Mouse (Mus musculus): ENCODE data around the gene Cmbl. TPM values are rescaled to one million over a fixed set of nuclear protein-coding genes. Genes with fewer than 3 reads are reported as not detected.

Gene Cmbl
- polyA plus RNA-seq, 1 experiment from 2014 or later, result 8.6 TPM

DNA sequence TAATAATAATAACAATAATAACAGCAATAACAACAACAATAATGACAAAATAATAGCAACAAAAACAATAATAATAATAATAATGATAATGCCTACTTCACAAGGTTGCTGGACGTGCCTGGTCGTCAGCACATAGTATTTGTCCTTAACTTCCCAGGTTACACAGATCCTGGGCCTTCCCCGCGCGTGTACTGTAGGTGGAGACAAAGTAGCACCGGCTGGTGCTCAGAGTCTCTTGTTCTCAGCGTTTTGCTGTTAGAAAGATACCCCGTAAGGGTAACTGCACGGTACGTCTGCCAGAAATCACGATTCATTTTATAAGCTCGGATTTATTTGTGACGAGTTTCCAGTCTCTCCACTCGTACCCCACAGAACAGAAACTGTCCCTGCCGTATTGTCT is 37.2 kb downstream of the Cmbl start:
- Histone ChIP-seq H3K9ac (replicated peaks; ENCODE audit: low read depth, low read length) (peak overlapping the region; percentile 91), H3K27ac (ENCODE audit: low read length) (peak overlapping the region; percentile 95), H3K27me3 (replicated peaks; ENCODE audit: control insufficient read depth, insufficient read depth, low read length) (no peaks in the 10 kb centered on the region), H3K36me3 (ENCODE audit: control insufficient read depth, insufficient read depth) (0 out of 2 replicates have a peak, but pooled peaks cover 3% of the 10 kb centered on the region), H3K9me3 (ENCODE audit: control insufficient read depth, low read length) (no peaks in the 10 kb centered on the region), H3K4me2 (ENCODE audit: low read length) (peak overlapping the region; percentile 77), H3K4me1 (replicated peaks; ENCODE audit: control insufficient read depth, insufficient read depth, low read length) (peaks cover 27% of the 10 kb centered on the region), H3K4me3 (replicated peaks; ENCODE audit: low read length) (peak overlapping the region; percentile 86)
- ATAC-seq, result peak; percentile 71
- 3% methylated on average over 15 of the region's 15 CpGs for WGBS

DNA sequence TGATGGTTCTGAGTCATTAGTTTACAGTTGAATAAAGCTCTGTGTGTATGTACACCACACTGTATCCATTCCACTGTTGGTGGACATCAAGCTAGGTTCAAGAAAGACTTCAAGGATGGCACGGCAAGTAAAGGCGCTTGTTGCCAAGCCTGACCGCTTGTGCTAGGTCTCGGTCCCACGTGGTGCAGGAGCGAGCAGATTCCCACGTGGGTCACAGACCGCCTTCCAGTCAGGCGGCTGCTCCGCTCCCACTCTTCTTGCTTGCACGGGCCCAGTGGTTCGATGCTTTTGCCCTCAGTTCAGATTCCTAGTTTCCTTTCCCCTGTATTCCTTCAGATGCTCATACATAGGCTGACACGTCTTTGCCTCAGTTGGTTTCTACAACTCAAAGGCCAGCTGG is 37.9 kb downstream of the Cmbl start:
- Histone ChIP-seq H3K4me3 (replicated peaks; ENCODE audit: low read length) (peak overlapping the region; percentile 86; the same call in 1 of the 2 replicates), H3K4me1 (replicated peaks; ENCODE audit: control insufficient read depth, insufficient read depth, low read length) (peaks cover 27% of the 10 kb centered on the region), H3K9me3 (ENCODE audit: control insufficient read depth, low read length) (no peaks in the 10 kb centered on the region), H3K9ac (replicated peaks; ENCODE audit: low read depth, low read length) (no peak overlapping the region), H3K36me3 (ENCODE audit: control insufficient read depth, insufficient read depth) (no peaks in the 10 kb centered on the region), H3K27ac (ENCODE audit: low read length) (no peak overlapping the region), H3K27me3 (replicated peaks; ENCODE audit: control insufficient read depth, insufficient read depth, low read length) (no peaks in the 10 kb centered on the region), H3K4me2 (ENCODE audit: low read length) (peak overlapping the region; percentile 77; the same call in 1 of the 2 replicates)
- no peak for ATAC-seq
- 85% methylated on average over 13 of the region's 13 CpGs for WGBS

GRCm38 (mm10) chr15:31606821-31607220 is 41.6 kb downstream of the Cmbl start:
- H3K27me3 ChIP-seq (replicated peaks; ENCODE audit: control insufficient read depth, insufficient read depth, low read length), result no peaks in the 10 kb centered on the region
- no peaks in the 10 kb centered on the region for H3K36me3 ChIP-seq (ENCODE audit: control insufficient read depth, insufficient read depth)
- H3K9me3 ChIP-seq (ENCODE audit: control insufficient read depth, low read length), result no peaks in the 10 kb centered on the region
- peaks cover 14% of the 10 kb centered on the region for H3K4me1 ChIP-seq (replicated peaks; ENCODE audit: control insufficient read depth, insufficient read depth, low read length)
- H3K4me2 ChIP-seq (ENCODE audit: low read length), result no peak overlapping the region
- 76% methylated on average over 6 of the region's 6 CpGs for WGBS
- H3K9ac ChIP-seq (replicated peaks; ENCODE audit: low read depth, low read length), result no peak overlapping the region
- ATAC-seq, result no peak
- no peak overlapping the region for H3K4me3 ChIP-seq (replicated peaks; ENCODE audit: low read length)
- H3K27ac ChIP-seq (ENCODE audit: low read length), result no peak overlapping the region

- Histone ChIP-seq H3K4me3 (replicated peaks; ENCODE audit: low read length) (no peak overlapping the region), H3K27me3 (replicated peaks; ENCODE audit: control insufficient read depth, insufficient read depth, low read length) (no peaks in the 10 kb centered on the region), H3K36me3 (ENCODE audit: control insufficient read depth, insufficient read depth) (no peaks in the 10 kb centered on the region), H3K9ac (replicated peaks; ENCODE audit: low read depth, low read length) (no peak overlapping the region), H3K9me3 (ENCODE audit: control insufficient read depth, low read length) (no peaks in the 10 kb centered on the region), H3K4me2 (ENCODE audit: low read length) (no peak overlapping the region), H3K4me1 (replicated peaks; ENCODE audit: control insufficient read depth, insufficient read depth, low read length) (peaks cover 5% of the 10 kb centered on the region), H3K27ac (ENCODE audit: low read length) (no peak overlapping the region)
- WGBS, result 38% methylated on average over 3 of the region's 3 CpGs
- ATAC-seq, result peak; percentile 85
Measured at GRCm38 (mm10) chr15:31611027-31611426, 45.8 kb downstream of the Cmbl start.

DNA sequence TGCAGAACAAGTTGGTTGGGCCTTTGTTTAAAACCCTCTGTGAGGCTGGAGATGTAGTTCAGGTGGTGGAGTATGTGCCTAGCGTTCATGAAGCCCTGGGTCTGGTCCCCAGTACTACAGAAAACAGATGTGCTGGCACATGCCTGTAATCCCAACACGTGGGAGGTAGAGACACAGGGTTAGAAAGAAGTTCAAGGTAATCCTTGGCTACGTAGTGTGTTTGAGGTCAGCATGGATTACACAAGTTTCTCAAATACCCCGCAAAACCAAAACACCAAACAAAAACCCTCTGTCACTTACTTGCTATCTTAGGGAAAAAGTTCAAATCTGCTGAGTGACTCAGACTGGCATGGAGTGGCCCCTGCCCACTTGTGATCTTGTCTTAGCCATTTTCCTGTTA is 46.8 kb downstream of the Cmbl start:
- H3K27ac ChIP-seq (ENCODE audit: low read length), result no peak overlapping the region
- WGBS, result 92% methylated on average over 4 of the region's 4 CpGs
- no peak overlapping the region for H3K4me2 ChIP-seq (ENCODE audit: low read length)
- H3K9ac ChIP-seq (replicated peaks; ENCODE audit: low read depth, low read length), result no peak overlapping the region
- H3K9me3 ChIP-seq (ENCODE audit: control insufficient read depth, low read length), result no peaks in the 10 kb centered on the region
- H3K4me1 ChIP-seq (replicated peaks; ENCODE audit: control insufficient read depth, insufficient read depth, low read length), result peaks cover 5% of the 10 kb centered on the region
- H3K27me3 ChIP-seq (replicated peaks; ENCODE audit: control insufficient read depth, insufficient read depth, low read length), result no peaks in the 10 kb centered on the region
- ATAC-seq, result no peak
- no peaks in the 10 kb centered on the region for H3K36me3 ChIP-seq (ENCODE audit: control insufficient read depth, insufficient read depth)
- H3K4me3 ChIP-seq (replicated peaks; ENCODE audit: low read length), result no peak overlapping the region

- WGBS, result 85% methylated on average over 6 of the region's 6 CpGs
- Histone ChIP-seq H3K27me3 (replicated peaks; ENCODE audit: control insufficient read depth, insufficient read depth, low read length) (no peaks in the 10 kb centered on the region), H3K27ac (ENCODE audit: low read length) (peak overlapping the region; percentile 50), H3K4me2 (ENCODE audit: low read length) (no peak overlapping the region), H3K4me3 (replicated peaks; ENCODE audit: low read length) (no peak overlapping the region), H3K9me3 (ENCODE audit: control insufficient read depth, low read length) (no peaks in the 10 kb centered on the region), H3K36me3 (ENCODE audit: control insufficient read depth, insufficient read depth) (peaks cover under 1% of the 10 kb centered on the region), H3K9ac (replicated peaks; ENCODE audit: low read depth, low read length) (no peak overlapping the region), H3K4me1 (replicated peaks; ENCODE audit: control insufficient read depth, insufficient read depth, low read length) (peaks cover 5% of the 10 kb centered on the region)
- ATAC-seq, result peak; percentile 22; the same call in 1 of the 2 replicates
Measured at GRCm38 (mm10) chr15:31613826-31614453, 48.8 kb downstream of the Cmbl start.

- Histone ChIP-seq H3K9me3 (ENCODE audit: control insufficient read depth, low read length) (no peaks in the 10 kb centered on the region), H3K27me3 (replicated peaks; ENCODE audit: control insufficient read depth, insufficient read depth, low read length) (no peaks in the 10 kb centered on the region), H3K4me1 (replicated peaks; ENCODE audit: control insufficient read depth, insufficient read depth, low read length) (peaks cover 5% of the 10 kb centered on the region), H3K4me2 (ENCODE audit: low read length) (no peak overlapping the region), H3K27ac (ENCODE audit: low read length) (no peak overlapping the region), H3K9ac (replicated peaks; ENCODE audit: low read depth, low read length) (no peak overlapping the region), H3K36me3 (ENCODE audit: control insufficient read depth, insufficient read depth) (peaks cover 3% of the 10 kb centered on the region), H3K4me3 (replicated peaks; ENCODE audit: low read length) (no peak overlapping the region)
- ATAC-seq, result no peak
- WGBS, result 87% methylated on average over 2 of the region's 2 CpGs
Measured at GRCm38 (mm10) chr15:31614666-31615065, 49.5 kb downstream of the Cmbl start.

DNA sequence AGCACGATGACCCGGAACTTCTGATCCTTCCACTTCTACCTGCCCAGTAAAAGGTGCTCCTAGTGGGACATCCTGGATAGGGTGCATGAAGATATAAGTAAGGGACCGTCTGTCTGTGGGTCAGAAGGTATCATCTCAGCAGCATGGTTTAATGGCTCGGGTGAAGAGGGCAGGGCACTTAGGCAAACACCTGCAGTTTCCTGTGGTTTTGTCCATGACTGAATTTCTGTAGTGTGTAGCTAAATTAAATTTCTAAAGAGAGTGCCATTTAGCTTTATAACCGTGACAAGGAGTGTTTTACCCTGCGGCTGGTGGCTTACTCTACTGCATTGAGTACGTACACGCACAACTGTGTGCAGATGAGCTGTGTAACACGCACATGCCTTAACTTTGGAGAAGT is 52.1 kb downstream of the Cmbl start:
- no peaks in the 10 kb centered on the region for H3K4me1 ChIP-seq (replicated peaks; ENCODE audit: control insufficient read depth, insufficient read depth, low read length)
- ATAC-seq, result no peak
- H3K27me3 ChIP-seq (replicated peaks; ENCODE audit: control insufficient read depth, insufficient read depth, low read length), result no peaks in the 10 kb centered on the region
- H3K36me3 ChIP-seq (ENCODE audit: control insufficient read depth, insufficient read depth), result peaks cover 3% of the 10 kb centered on the region
- no peak overlapping the region for H3K9ac ChIP-seq (replicated peaks; ENCODE audit: low read depth, low read length)
- H3K4me2 ChIP-seq (ENCODE audit: low read length), result no peak overlapping the region
- 96% methylated on average over 9 of the region's 9 CpGs for WGBS
- H3K27ac ChIP-seq (ENCODE audit: low read length), result no peak overlapping the region
- no peak overlapping the region for H3K4me3 ChIP-seq (replicated peaks; ENCODE audit: low read length)
- H3K9me3 ChIP-seq (ENCODE audit: control insufficient read depth, low read length), result no peaks in the 10 kb centered on the region

DNA sequence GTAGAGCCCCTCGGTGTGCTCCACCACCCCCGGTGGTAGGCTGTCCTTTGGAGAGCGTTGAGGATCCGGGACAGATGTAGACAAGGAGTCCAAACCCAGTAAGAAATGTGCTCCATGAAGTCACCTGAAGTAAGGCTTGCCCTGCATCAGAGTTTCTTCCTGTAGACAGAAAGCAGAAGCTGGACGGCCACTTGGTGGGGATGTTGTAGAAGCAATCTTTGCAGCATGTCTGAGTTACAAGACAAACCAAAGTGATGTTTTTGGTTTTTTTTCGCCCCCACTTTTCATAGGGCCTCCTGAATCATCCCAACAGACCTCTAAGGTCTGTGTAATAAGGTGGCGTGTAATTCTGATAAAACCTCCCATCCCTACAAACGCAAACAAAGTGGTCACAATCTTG is 54.3 kb downstream of the Cmbl start:
- Histone ChIP-seq H3K4me1 (replicated peaks; ENCODE audit: control insufficient read depth, insufficient read depth, low read length) (no peaks in the 10 kb centered on the region), H3K9me3 (ENCODE audit: control insufficient read depth, low read length) (no peaks in the 10 kb centered on the region), H3K36me3 (ENCODE audit: control insufficient read depth, insufficient read depth) (peaks cover 3% of the 10 kb centered on the region), H3K27me3 (replicated peaks; ENCODE audit: control insufficient read depth, insufficient read depth, low read length) (no peaks in the 10 kb centered on the region), H3K4me2 (ENCODE audit: low read length) (no peak overlapping the region), H3K27ac (ENCODE audit: low read length) (no peak overlapping the region), H3K9ac (replicated peaks; ENCODE audit: low read depth, low read length) (no peak overlapping the region), H3K4me3 (replicated peaks; ENCODE audit: low read length) (no peak overlapping the region)
- ATAC-seq, result no peak
- WGBS, result 90% methylated on average over 8 of the region's 8 CpGs

Data from forebrain, embryonic 16.5 days (tissue).